Mouse (Mus musculus): Measurements from ENCODE around the gene Gpr4. TPM values are rescaled to one million over a fixed set of nuclear protein-coding genes. Genes with fewer than 3 reads are reported as not detected.

Gene Gpr4
- 1 to 10 TPM; 2.2 to 2.6 TPM for total RNA-seq (2021)
- long read RNA-seq, experiment 1, partial matches to known transcripts, result 2 of 4 reads
- long read RNA-seq, experiment 1, other reads (novel, unspliced or antisense), result 1 of 4 reads
- long read RNA-seq, experiment 2, partial matches to known transcripts, result 0 of 4 reads
- long read RNA-seq, experiment 2, other reads (novel, unspliced or antisense), result 2 of 4 reads

- DNase-seq, result peak; percentile 24 to 31
- intact Hi-C loops (cut with DNase I), result no loop called here
Observed at GRCm38 (mm10) chr7:19211996-19212755, at the start of gene Gpr4. Gpr4 (plus strand) TSS chr7:19212538.

- no peak for DNase-seq
Observed at GRCm38 (mm10) chr7:19162928-19163327, 49.4 kb upstream of the Gpr4 start.

GRCm38 (mm10) chr7:19163752-19164151, 48.6 kb upstream of the Gpr4 start:
- DNase-seq, result no peak
- intact Hi-C loops (cut with DNase I), result no loop called here

More at GRCm38 (mm10) chr7:19162928-19163327, 49.4 kb upstream of the Gpr4 start:
- intact Hi-C loops (cut with DNase I), result no loop called here

- no peak for DNase-seq
- intact Hi-C loops (cut with DNase I), result no loop called here
Observed at GRCm38 (mm10) chr7:19164189-19164588, 48.1 kb upstream of the Gpr4 start.

GRCm38 (mm10) chr7:19164978-19165377, 47.4 kb upstream of the Gpr4 start:
- intact Hi-C loops (cut with DNase I), result no loop called here
- no peak for DNase-seq

GRCm38 (mm10) chr7:19165656-19166423, 46.5 kb upstream of the Gpr4 start, which contains the start of gene Gipr:
Gipr (minus strand) TSS chr7:19166127.
- intact Hi-C loops (cut with DNase I), result no loop called here
- no peak for DNase-seq

DNA sequence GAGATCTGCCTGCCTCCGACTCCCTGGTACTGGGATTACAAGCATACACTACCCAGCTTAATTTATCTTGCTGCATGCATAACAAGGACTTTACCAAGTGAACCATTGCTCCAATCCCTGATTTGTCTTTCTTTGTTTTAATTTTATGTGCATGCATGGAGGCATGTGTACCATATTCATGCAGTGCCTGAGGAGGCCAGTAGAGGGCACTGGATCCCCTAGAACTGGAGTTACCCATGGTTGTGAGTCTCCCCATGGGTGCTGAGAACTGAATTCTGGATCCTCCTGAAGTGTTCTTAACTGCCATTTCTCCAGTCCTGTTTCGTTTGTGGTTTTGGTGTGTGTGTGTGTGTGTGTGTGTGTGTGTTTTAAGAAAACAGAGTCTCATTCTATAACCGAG, 45.3 kb upstream of the Gpr4 start:
- intact Hi-C loops (cut with DNase I), result no loop called here
- no peak for DNase-seq

- intact Hi-C loops (cut with DNase I), result no loop called here
- DNase-seq, result no peak
Observed at GRCm38 (mm10) chr7:19169506-19169905, 42.8 kb upstream of the Gpr4 start.

GRCm38 (mm10) chr7:19170142-19170541, 42.2 kb upstream of the Gpr4 start:
- intact Hi-C loops (cut with DNase I), result no loop called here
- DNase-seq, result no peak

DNA sequence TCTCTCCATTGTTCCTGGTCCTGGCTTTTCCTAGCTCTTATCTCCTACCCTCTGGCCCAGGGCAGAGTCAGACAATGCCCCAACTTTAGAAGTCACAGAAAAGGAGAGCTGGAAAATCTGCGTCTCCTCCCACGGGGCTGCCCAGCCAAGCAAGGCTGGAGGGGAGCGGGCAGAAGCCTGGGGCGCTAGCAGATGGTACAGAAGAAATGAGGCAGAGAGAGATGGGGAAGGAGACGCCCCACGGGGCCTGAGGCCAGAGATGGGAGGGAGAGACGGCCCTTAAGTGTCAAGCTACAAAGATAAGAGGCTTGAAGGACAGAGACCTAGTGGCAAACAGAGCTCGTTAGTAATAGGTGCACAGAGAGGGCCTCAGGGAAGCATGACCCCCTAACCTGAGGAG, 40.5 kb upstream of the Gpr4 start:
- intact Hi-C loops (cut with DNase I), result loop anchor here (2.0 kb wide), 1 partner anchor 15 kb away; no protein-coding TSS in a partner anchor
- no peak for DNase-seq

- peak; percentile 65 to 82 for DNase-seq
- intact Hi-C loops (cut with DNase I), result loop anchor here (2.0 kb wide), 1 partner anchor 16 kb away; no protein-coding TSS in a partner anchor
Observed at GRCm38 (mm10) chr7:19172874-19173273, 39.5 kb upstream of the Gpr4 start.

DNA sequence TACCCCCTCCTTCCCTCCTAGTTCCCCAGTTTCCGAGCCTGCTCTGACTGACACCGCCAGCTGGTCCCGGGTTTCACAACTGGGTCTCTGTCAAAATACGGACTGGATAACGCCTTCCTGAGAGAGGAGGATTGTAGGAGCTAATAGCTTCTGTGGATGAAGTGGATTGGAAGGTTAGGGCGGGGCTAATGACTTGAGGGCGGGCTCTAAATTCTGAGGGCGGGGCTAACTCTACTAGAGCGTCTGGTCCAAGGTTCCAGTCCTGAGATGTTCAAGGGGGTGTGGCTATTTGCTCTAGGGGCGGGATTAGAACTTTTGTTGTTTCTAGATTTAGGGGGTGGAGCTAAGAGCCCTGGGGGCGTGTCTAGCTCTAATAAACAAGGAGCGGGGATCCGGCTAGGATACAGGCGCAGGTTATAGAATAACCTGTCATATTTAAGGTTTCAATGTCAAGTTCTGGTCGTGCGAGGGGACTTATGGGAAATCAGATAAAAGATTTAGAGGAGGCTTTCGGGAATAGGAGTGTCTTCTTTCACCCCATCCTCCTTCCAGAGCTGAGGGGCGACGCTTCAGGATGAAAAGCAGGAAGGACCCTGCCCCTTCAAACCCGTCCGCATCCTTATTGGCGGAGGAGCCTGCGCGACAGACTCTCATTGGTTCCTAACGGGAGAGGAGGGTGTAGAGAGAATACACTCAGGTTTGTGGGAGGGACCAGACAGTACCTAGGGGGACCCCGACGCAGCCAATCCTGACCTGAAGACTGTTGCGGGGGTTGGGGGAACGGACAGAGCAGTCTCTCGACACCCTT, 36.4 kb upstream of the Gpr4 start, which contains the start of gene Eml2:
Gene Eml2, plus strand, starts transcription at position 714 of the 808 bp plus-strand sequence.
- intact Hi-C loops (cut with DNase I), result loop anchor here (5.0 kb wide), 3 partner anchors 106 to 166 kb away; partner anchors contain the start of genes Ercc1, Ppm1n and Rtn2
- no peak for DNase-seq

DNA sequence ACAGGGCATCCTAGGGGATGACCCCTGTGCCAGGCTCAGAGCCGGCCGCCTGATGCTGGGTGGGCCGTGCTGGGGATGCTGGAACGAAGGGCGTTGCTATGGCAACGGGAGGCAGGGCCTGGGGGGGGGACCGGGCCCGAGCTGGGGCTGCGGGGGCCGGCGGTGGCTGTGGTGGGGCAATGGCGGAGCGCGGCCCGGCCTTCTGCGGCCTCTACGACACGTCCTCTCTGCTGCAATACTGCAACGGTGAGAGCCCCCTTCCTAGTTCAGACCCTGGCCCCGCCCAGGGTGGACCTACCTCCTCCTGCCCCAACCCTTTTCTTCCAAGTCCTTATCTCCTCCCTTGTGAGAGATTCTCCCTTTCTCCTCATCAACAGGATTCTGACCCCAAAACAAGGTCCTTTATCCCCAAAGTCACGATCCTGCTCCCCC, 35.8 kb upstream of the Gpr4 start:
- no peak for DNase-seq
- intact Hi-C loops (cut with DNase I), result loop anchor here (5.0 kb wide), 3 partner anchors 106 to 166 kb away; partner anchors contain the start of genes Ercc1, Ppm1n and Rtn2

GRCm38 (mm10) chr7:19177216-19177615, 35.1 kb upstream of the Gpr4 start:
- intact Hi-C loops (cut with DNase I), result loop anchor here (5.0 kb wide), 3 partner anchors 105 to 165 kb away; partner anchors contain the start of genes Ercc1, Ppm1n and Rtn2
- no peak for DNase-seq

GRCm38 (mm10) chr7:19178035-19178434, 34.3 kb upstream of the Gpr4 start:
- intact Hi-C loops (cut with DNase I), result loop anchor here (2.0 to 5.0 kb wide), 4 partner anchors 29 to 164 kb away; partner anchors contain the start of genes Ercc1, Ppm1n and Rtn2
- no peak for DNase-seq

- peak; percentile 59 to 69 for DNase-seq
- intact Hi-C loops (cut with DNase I), result loop anchor here (2.0 to 5.0 kb wide), 4 partner anchors 28 to 164 kb away; partner anchors contain the start of genes Ercc1, Ppm1n and Rtn2
Observed at GRCm38 (mm10) chr7:19178443-19179092, 33.8 kb upstream of the Gpr4 start.

DNA sequence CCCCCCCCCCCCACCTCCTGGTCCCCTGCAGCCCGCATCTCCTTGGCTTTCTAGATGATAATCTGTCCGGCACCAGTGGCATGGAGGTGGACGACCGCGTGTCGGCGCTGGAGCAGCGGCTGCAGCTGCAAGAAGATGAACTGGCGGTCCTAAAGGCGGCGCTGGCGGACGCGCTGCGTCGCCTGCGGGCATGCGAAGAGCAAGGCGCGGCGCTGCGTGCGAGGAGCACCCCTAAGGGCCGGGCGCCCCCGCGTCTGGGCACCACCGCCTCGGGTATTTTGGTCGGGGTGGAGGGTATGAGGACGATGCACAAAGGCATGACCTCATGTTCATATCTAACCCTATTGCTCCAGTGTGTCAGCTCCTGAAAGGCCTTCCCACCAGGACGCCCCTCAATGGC, 33.2 kb upstream of the Gpr4 start:
- intact Hi-C loops (cut with DNase I), result loop anchor here (2.0 to 5.0 kb wide), 4 partner anchors 28 to 163 kb away; partner anchors contain the start of genes Ercc1, Ppm1n and Rtn2
- peak; percentile 44 to 58 for DNase-seq

GRCm38 (mm10) chr7:19179936-19180335, 32.4 kb upstream of the Gpr4 start:
- DNase-seq, result no peak
- intact Hi-C loops (cut with DNase I), result loop anchor here (2.0 to 5.0 kb wide), 4 partner anchors 27 to 162 kb away; partner anchors contain the start of genes Ercc1, Ppm1n and Rtn2

All from gastrocnemius, postnatal 36 days (tissue).